Mouse (Mus musculus) bone marrow macrophage, adult 2 months (primary cell): ENCODE results near the gene Drap1. TPM values are rescaled to one million over a fixed set of nuclear protein-coding genes. Genes with fewer than 3 reads are reported as not detected.

Source experiments
- H3K27ac ChIP-seq: 2 replicates; pipeline ENCODE4 v1.5.1; 2012; ENCODE audit warnings: low read depth, low read length; ENCODE audit not compliant: insufficient read depth
- H3K4me1 ChIP-seq: 2 replicates; pipeline ENCODE4 v1.6.1; 2012; ENCODE audit warnings: low read length; ENCODE audit not compliant: control insufficient read depth, insufficient read depth
- H3K4me3 ChIP-seq: 2 replicates; pipeline ENCODE4 v1.5.1; 2012; ENCODE audit warnings: mild to moderate bottlenecking, low read length, moderate library complexity; ENCODE audit not compliant: insufficient read depth
- CTCF ChIP-seq: IDR thresholded peaks from 2 replicates; pipeline ENCODE4 v1.5.1; 2012; ENCODE audit warnings: low read depth, mild to moderate bottlenecking, low read length, moderate library complexity
- POLR2A ChIP-seq: IDR thresholded peaks from 2 replicates; pipeline ENCODE4 v1.6.1; 2012; ENCODE audit warnings: mild to moderate bottlenecking, low read depth, low read length, borderline replicate concordance
- polyA plus RNA-seq: library from polyadenylated mRNA; stranded (reverse); fragments of >200 nt; gene quantifications from 2 replicates; pipeline ENCODE4 v1.2.4, GENCODE M21; 2012; ENCODE audit not compliant: missing spikeins, insufficient read depth, insufficient read length

Drap1 gene
- polyA plus RNA-seq, 1 experiment: 167 TPM

DNA sequence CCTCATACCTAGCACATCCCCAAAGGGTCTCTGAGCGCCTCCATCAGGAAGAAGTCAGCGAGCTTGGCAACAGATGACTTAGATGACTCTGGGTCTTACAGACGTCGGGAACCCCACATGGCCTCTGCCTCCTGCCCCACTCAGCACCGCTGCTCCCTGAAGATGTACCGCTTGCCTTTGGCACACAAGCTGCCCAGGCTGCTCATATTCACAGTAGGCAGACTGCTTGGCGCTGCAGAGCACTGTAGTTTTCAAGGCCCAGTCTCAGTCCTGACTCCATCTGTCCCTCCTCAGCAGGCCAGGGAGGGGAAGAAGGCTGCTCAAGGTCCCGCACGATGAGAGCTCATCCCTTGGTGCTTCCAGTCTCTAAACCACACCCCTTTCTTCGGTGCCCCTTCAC lies 2.5 kb downstream of the Drap1 start:
- H3K27ac ChIP-seq: no peak overlapping the region
- no peak for TF ChIP-seq CTCF
- no peak for TF ChIP-seq POLR2A
- peaks cover 14% of the 10 kb centered on the region; the same call in 1 of the 2 replicates for H3K4me1 ChIP-seq
- H3K4me3 ChIP-seq: no peak overlapping the region

DNA sequence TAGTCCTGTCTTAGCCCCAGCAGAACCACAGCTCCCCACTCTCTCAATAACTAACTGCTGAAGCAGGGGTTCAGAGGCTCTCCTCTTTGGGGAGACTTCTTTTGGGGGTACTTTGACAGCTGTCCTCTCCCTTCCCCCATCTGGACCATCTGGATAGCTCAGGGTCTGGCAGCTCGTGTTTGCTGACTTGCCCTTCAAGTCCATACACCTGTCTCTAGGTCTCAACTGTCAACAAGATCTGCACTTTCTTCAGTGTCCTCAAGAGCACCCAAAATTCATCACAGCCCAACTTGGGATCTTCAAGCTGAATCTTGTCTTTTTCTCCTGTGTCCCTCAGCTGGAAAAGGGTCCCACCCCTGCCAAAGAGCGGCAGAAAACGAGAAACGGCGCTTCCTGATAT lies 3.0 kb downstream of the Drap1 start:
- Histone ChIP-seq H3K27ac (no peak overlapping the region), H3K4me3 (no peak overlapping the region), H3K4me1 (peaks cover 14% of the 10 kb centered on the region; the same call in 1 of the 2 replicates)
- TF ChIP-seq CTCF: no peak
- TF ChIP-seq POLR2A: no peak

DNA sequence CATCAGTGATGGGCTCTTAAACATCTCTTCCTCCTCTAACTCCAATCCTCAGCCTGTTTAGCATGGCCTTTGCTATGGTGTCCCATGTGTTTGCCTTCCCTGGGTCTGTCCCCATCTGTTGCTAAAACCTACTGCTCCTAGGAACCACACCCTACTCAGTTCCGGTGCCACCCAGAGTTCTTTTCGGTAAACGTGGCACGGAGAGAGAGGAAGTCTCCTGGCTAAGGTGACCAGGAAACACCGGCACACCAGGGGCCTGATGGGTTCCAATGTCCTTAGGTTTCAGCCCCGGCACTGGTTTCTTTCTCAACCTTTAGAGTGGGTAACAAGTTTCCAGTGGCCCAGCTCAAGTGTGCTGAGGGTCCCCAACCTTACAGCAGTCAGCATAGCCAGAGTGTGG lies 4.2 kb downstream of the Drap1 start:
- H3K27ac ChIP-seq: no peak overlapping the region
- H3K4me1 ChIP-seq: 0 out of 2 replicates have a peak, but pooled peaks cover 8% of the 10 kb centered on the region
- H3K4me3 ChIP-seq: no peak overlapping the region
- no peak for TF ChIP-seq CTCF
- no peak for TF ChIP-seq POLR2A

DNA sequence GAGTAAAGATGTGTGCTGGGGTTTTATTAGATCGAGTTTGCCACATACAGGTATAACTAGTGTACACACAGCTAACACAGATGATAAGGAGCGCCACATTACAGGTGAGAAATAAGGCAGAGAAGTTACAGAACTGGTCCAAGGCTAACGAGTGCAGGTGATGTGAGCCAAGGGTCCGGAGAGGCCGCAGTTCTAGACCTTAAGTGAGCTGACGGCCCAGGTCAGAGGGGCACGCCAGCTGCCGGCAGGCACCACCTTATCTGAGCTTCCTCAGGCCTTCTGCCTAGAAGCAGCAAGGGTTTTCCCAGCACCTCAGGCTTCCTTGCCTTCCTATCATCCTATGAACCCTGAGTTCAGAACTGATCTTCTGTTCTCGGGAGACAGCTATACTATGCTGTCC lies 5.1 kb downstream of the Drap1 start:
- TF ChIP-seq CTCF (no peak), POLR2A (no peak)
- Histone ChIP-seq H3K27ac (no peak overlapping the region), H3K4me1 (0 out of 2 replicates have a peak, but pooled peaks cover 8% of the 10 kb centered on the region), H3K4me3 (no peak overlapping the region)

DNA sequence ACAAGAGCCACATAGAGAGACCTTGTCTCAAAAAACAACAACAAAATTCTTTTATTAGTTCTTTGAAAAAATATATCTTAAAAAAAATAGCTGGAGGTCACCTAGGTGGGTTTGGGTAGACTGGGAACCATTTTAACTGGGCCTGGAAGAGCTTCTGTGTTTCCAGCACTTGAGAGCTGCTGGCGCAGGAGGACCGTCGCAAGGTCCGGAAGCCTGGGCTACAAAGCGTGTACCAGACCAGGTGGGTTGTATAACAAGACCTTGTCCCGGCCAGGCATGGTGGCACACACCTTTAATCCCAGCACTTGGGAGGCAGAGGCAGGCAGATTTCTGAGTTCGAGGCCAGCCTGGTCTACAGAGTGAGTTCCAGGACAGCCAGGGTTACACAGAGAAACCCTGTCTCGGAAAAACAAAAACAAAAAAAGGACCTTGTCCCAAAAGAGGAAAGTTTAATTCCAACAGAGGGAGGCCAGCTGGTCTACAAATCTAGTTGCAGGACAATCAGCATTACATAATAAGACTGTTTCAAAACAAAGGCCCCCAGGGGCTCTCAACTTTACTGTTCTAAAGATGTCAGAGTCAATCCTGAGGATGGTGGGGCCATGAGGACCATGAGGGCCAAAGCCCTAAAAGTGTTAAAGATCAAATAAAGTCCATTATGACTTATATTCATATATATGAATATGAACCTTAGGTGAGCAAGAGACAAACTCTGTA lies 5.9 kb downstream of the Drap1 start:
- H3K4me1 ChIP-seq: 0 out of 2 replicates have a peak, but pooled peaks cover 8% of the 10 kb centered on the region
- H3K27ac ChIP-seq: no peak overlapping the region
- no peak overlapping the region for H3K4me3 ChIP-seq
- TF ChIP-seq CTCF (no peak), POLR2A (no peak)

DNA sequence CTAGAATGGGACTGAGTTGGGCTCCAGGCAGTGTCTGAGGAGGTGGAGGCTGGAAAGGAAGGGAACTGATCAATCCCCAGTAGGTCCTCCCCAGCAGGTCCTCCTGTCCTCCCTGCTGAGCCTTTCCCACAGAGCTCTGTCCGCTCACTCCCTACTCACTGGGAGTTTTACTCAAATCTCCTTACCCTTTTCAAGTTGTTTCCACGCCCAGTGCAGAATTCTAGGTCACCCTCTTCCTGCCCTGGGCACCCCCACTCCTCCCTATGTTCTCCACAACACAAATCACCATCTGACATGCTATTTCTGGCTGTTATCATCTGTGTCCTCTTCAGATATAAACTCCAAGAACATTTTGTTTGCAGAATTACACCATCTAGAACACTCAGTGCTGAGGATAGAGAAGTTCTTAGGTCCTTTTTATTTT lies 10.2 kb downstream of the Drap1 start:
- Histone ChIP-seq H3K27ac (no peak overlapping the region), H3K4me1 (peaks cover 10% of the 10 kb centered on the region), H3K4me3 (no peak overlapping the region)
- TF ChIP-seq POLR2A (no peak), CTCF (no peak)

DNA sequence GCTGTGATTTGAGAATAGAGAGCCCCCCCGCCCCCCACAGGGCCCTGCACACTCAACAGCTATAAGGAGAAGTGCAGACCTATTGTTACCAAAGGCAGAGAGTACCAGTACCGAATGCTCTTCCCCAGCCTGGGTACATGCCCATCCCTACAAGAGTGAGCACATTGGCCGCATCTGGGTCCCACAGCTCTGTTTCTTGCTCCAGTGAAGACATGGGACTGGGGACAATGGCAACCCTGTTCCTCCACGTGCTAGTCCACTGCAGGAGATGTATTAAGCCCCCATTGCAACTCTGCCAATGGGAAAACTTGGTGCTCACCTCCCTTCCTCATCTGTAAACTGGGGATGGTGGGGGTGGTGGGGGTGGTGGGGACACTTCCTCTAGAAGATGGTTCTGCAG lies 10.9 kb downstream of the Drap1 start:
- no peak overlapping the region for H3K27ac ChIP-seq

DNA sequence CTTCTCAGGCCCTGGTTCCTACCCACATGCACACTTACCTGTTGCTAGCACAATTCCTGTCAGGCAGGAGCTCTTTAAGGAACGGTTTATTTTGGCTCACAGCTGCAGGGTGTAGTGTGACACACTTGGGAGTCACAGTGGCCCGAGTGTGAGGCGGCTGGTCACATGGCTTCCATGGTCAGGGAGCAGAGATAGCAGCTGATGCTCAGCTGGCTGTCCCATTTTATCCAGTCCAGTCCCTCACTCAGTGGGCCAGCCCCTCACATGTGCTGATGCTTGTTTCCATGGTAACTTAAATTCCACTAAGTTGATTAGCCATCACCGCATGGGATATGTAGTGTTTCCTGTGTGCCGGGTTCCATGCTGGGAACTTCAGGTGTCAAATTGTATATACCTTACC lies 12.8 kb downstream of the Drap1 start:
- Histone ChIP-seq H3K4me1 (peaks cover 28% of the 10 kb centered on the region), H3K4me3 (no peak overlapping the region), H3K27ac (no peak overlapping the region)
- TF ChIP-seq CTCF (no peak), POLR2A (no peak)

More for the DNA sequence above, 10.9 kb downstream of the Drap1 start:
- H3K4me1 ChIP-seq: peaks cover 16% of the 10 kb centered on the region
- no peak overlapping the region for H3K4me3 ChIP-seq
- TF ChIP-seq POLR2A: no peak
- TF ChIP-seq CTCF: no peak

DNA sequence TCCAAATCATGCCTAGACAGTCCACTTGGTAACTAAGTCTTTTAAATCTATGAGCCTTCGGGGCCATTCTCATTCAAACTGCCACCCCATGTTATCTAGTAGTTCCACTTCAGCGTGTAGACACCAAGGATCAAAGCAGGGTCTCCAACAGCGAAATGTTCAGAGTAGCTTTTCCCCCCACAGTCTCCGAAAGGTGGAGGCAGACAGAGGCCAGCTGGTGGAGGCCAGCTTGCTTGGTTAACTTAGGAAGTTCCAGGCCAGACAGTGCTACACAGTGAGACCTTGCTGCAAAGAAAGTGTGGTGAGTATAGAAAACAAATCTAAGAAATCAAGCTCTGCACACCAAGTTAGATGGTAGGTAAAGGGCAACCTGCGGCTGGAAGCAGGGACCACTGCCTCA lies 14.1 kb downstream of the Drap1 start:
- no peak for TF ChIP-seq POLR2A
- no peak for TF ChIP-seq CTCF
- Histone ChIP-seq H3K27ac (no peak overlapping the region), H3K4me3 (no peak overlapping the region), H3K4me1 (peaks cover 32% of the 10 kb centered on the region)

DNA sequence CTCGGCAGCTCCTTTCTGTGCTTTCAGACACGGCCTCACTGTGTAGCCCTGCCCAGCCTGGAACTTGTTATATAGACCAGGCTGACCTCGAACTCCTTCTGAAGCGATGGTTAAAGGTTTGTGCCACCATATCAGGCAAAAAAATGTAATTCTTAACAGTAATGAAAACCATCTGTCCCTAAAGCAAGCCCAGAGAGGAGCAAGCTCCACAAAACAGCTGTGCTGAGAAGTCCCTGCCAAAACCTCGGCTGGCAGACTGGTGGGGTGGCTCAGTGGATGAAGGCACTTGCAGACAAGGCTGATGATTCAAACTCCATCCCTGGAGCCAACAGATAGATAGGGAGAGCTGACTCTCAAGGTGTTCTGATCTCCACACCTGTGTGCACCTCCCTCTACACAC lies 15.7 kb downstream of the Drap1 start:
- TF ChIP-seq POLR2A: no peak
- no peak for TF ChIP-seq CTCF
- Histone ChIP-seq H3K4me1 (peaks cover 32% of the 10 kb centered on the region), H3K4me3 (peak overlapping the region; percentile 26), H3K27ac (peak overlapping the region; percentile 95)
